Mouse (Mus musculus) neural tube, embryonic 13.5 days (tissue): ENCODE data around the gene Rps15a. TPM values are rescaled to one million over a fixed set of nuclear protein-coding genes. Genes with fewer than 3 reads are reported as not detected.

ENCODE experiments used
- ATAC-seq: fragments of 200-750 bp; cut with Nextera tagmentation; 2 replicates; pipeline ENCODE4 v1.8.0; 2017; ENCODE audit warnings: low read depth, mild to moderate bottlenecking, moderate TSS enrichment, moderate library complexity
- H3K27ac ChIP-seq: fragments of 300-500 bp; sonication (generic); replicated peaks from 2 replicates; pipeline ENCODE4 v1.5.1; 2015; ENCODE audit warnings: moderate library complexity, mild to moderate bottlenecking, inconsistent platforms
- H3K27me3 ChIP-seq: fragments of 300-500 bp; sonication (generic); 2 replicates; pipeline ENCODE4 v1.6.1; 2015; ENCODE audit warnings: mild to moderate bottlenecking, inconsistent platforms
- H3K36me3 ChIP-seq: fragments of 300-500 bp; sonication (generic); 2 replicates; pipeline ENCODE4 v1.6.1; 2015; ENCODE audit warnings: mild to moderate bottlenecking, inconsistent platforms
- H3K4me1 ChIP-seq: fragments of 300-500 bp; sonication (generic); replicated peaks from 2 replicates; pipeline ENCODE4 v1.6.1; 2015; ENCODE audit warnings: inconsistent platforms
- H3K4me2 ChIP-seq: fragments of 300-500 bp; sonication (generic); 2 replicates; pipeline ENCODE4 v1.6.1; 2015; ENCODE audit warnings: inconsistent platforms, mild to moderate bottlenecking, moderate library complexity
- H3K4me3 ChIP-seq: fragments of 300-500 bp; sonication (generic); 2 replicates; pipeline ENCODE4 v1.5.1; 2015; ENCODE audit warnings: mild to moderate bottlenecking, inconsistent platforms
- H3K9ac ChIP-seq: fragments of 300-500 bp; sonication (generic); 2 replicates; pipeline ENCODE4 v1.6.1; 2015; ENCODE audit warnings: moderate library complexity, mild to moderate bottlenecking, inconsistent platforms
- H3K9me3 ChIP-seq: fragments of 300-500 bp; sonication (generic); 2 replicates; pipeline ENCODE4 v1.6.1; 2016; ENCODE audit warnings: inconsistent platforms
- WGBS: fragments of 180-500 bp; shearing (Covaris S2); methylation state at CpG from one replicate; pipeline ENCODE4 v1.1.7; 2015; 5-methylcytosine and 5-hydroxymethylcytosine counted together
- polyA plus RNA-seq: library from polyadenylated mRNA; unstranded; fragments of >200 nt; fragmentation: Nextera tagmentation; extraction: Ambion mirVana; gene quantifications from 2 replicates; pipeline ENCODE4 v1.2.1, GENCODE M21; 2015

Gene Rps15a
- polyA plus RNA-seq: 430 and 493 TPM in 2 replicates

GRCm38 (mm10) chr7:118115877-118116568, at the start of gene Rps15a:
Rps15a (minus strand) TSS chr7:118116188.
- Histone ChIP-seq H3K4me2 (peak within 1 kb of the TSS; percentile 99), H3K4me3 (peak within 1 kb of the TSS; percentile 83), H3K9me3 (no peaks in the 10 kb centered on the region), H3K27ac (peak within 1 kb of the TSS; percentile 87), H3K9ac (peak within 1 kb of the TSS; percentile 94), H3K36me3 (peaks cover 70% of the 10 kb centered on the region), H3K27me3 (no peaks in the 10 kb centered on the region), H3K4me1 (peaks cover 51% of the 10 kb centered on the region)
- WGBS: under 1% methylated on average over 40 of the region's 40 CpGs
- ATAC-seq: peak; percentile 80

DNA sequence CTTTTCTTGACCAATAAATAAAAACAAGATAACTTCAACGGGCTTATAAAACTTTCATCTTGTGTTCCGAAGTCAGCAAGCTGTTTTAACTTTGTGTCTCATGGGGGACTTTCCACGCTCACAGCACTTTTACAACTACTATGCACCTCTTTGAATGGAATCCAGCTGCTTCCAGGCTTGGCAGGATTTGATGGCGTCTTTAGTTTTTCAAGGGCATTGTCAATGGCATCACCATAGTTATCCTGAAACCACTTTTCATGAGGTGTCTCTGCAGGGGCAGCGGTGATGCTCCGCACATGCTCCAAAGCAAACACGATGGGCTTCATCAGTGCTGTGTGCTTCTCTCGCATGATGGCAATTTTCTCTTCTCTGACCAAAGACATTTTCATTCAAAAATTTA, 47.0 kb upstream of the Rps15a start:
- Histone ChIP-seq H3K4me3 (no peak overlapping the region), H3K36me3 (peaks cover 58% of the 10 kb centered on the region), H3K27ac (no peak overlapping the region), H3K4me1 (no peaks in the 10 kb centered on the region), H3K27me3 (no peaks in the 10 kb centered on the region), H3K9me3 (no peaks in the 10 kb centered on the region), H3K9ac (no peak overlapping the region), H3K4me2 (no peak overlapping the region)
- ATAC-seq: no peak
- WGBS: 80% methylated on average over 8 of the region's 8 CpGs

DNA sequence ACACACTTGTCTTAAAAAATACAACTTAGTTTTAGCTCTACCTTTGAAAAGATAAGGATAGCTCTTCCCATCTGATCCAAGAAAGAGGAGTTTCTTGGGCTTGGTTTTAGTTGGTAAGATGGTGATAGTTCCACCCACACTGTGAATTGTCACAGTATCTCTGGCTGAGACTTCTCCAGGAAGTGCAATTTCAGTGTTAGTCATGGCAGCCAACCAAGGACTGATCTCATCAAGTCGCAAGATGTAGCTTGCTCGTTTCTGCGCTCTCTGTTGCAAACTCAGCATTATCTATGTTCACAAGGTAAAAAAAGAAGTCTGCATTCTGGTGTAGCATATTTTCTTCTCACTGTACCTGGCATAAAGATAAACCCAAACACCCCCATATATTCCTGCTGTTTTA, 44.1 kb upstream of the Rps15a start:
- no peaks in the 10 kb centered on the region for H3K27me3 ChIP-seq
- H3K4me1 ChIP-seq: no peaks in the 10 kb centered on the region
- ATAC-seq: no peak
- peaks cover 58% of the 10 kb centered on the region for H3K36me3 ChIP-seq
- no peak overlapping the region for H3K4me2 ChIP-seq
- H3K9ac ChIP-seq: no peak overlapping the region
- H3K27ac ChIP-seq: no peak overlapping the region
- WGBS: 94% methylated on average over 3 of the region's 3 CpGs
- no peak overlapping the region for H3K4me3 ChIP-seq
- no peaks in the 10 kb centered on the region for H3K9me3 ChIP-seq

DNA sequence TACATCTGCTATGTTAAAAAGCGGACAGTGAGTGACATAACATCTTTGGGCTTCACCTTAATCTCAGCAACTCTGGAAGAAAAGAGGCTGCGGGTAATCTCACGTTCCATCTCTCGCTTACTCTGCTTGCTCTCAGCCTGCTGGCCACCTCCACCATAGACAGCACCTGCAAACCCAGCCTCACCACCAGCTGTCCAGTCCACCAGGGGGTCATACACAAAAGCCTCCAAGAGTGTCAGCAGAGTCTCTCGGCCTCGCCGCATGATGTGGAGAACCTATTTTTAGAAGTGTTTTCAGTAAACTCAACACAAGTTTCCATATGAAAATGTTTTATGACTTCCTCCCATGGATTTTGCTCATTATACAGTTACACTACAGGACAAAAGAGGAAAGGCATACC, 40.5 kb upstream of the Rps15a start:
- ATAC-seq: no peak
- Histone ChIP-seq H3K4me1 (no peaks in the 10 kb centered on the region), H3K36me3 (peaks cover 82% of the 10 kb centered on the region), H3K27me3 (no peaks in the 10 kb centered on the region), H3K9me3 (no peaks in the 10 kb centered on the region), H3K27ac (no peak overlapping the region), H3K4me2 (no peak overlapping the region), H3K4me3 (no peak overlapping the region), H3K9ac (no peak overlapping the region)
- 92% methylated on average over 7 of the region's 7 CpGs for WGBS

- no peak for ATAC-seq
- no peak overlapping the region for H3K9ac ChIP-seq
- H3K4me3 ChIP-seq: no peak overlapping the region
- no peaks in the 10 kb centered on the region for H3K9me3 ChIP-seq
- no peaks in the 10 kb centered on the region for H3K27me3 ChIP-seq
- H3K27ac ChIP-seq: no peak overlapping the region
- no peak overlapping the region for H3K4me2 ChIP-seq
- 94% methylated on average over 6 of the region's 6 CpGs for WGBS
- H3K4me1 ChIP-seq: no peaks in the 10 kb centered on the region
- peaks cover 80% of the 10 kb centered on the region for H3K36me3 ChIP-seq
Measured at GRCm38 (mm10) chr7:118154150-118154549, 38.2 kb upstream of the Rps15a start.

DNA sequence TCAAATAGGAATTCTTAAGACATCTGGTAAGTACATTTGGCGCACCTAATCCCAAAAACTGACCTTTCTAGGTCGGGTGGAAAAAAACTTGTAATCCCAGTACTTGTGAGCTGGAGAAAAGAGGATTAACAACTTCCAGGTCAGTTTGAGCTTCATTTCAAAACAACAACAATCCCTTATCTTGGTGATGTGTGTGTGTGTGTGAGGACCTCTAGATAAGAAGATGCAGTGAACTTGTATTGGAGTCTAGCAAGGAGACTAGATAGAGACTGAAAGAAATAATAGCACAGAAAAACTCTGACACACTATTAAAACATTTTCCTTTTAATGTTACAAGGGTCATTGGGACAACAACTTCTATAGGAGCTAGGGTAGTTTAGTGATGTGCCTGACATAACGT, 27.6 kb upstream of the Rps15a start:
- no peak overlapping the region for H3K9ac ChIP-seq
- peaks cover 82% of the 10 kb centered on the region for H3K36me3 ChIP-seq
- no peak overlapping the region for H3K27ac ChIP-seq
- no peak overlapping the region for H3K4me2 ChIP-seq
- H3K9me3 ChIP-seq: no peaks in the 10 kb centered on the region
- no peaks in the 10 kb centered on the region for H3K27me3 ChIP-seq
- no peaks in the 10 kb centered on the region for H3K4me1 ChIP-seq
- no peak overlapping the region for H3K4me3 ChIP-seq
- 91% methylated on average over 3 of the region's 3 CpGs for WGBS
- ATAC-seq: no peak

DNA sequence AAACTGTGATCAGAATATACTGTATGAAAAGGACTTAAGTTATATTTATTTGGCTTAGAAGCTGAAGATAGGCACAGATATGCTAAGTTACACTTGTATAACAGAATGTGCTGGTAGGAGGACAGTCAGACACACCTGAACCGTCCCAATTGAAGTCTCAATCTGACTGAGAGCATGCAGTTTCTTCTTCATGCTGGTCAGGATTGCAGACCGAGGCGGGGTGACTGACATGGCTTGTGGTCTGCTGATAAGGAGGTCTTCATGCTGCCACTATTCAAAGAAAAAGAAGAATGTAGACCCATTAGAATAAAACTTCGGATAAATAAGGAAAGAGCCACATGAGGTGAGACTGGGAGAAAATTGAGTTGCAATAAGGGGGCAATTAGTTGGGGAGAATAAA, 27.1 kb upstream of the Rps15a start:
- ATAC-seq: no peak
- no peak overlapping the region for H3K27ac ChIP-seq
- WGBS: 94% methylated on average over 4 of the region's 4 CpGs

DNA sequence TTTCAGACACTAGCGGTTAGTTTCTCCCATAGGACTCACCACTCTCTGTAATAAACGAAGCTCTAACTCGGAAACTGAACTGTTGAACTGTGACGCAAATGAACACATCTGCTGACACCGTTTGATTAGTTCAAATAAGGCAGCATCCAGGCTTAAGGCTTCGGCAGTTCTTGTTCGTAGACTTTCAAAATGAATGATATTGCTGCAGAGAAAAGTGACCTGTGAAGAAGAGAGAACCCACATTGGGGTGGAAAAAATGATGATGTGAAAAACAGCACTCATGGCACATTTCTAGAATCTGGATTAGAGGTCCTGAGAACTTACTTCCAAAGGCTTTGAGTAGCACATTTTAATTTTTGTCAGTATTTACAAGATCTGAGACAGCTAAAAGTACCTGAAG, 25.3 kb upstream of the Rps15a start:
- no peak overlapping the region for H3K9ac ChIP-seq
- 81% methylated on average over 7 of the region's 7 CpGs for WGBS
- peaks cover 81% of the 10 kb centered on the region for H3K36me3 ChIP-seq
- H3K4me3 ChIP-seq: no peak overlapping the region
- H3K9me3 ChIP-seq: no peaks in the 10 kb centered on the region
- no peaks in the 10 kb centered on the region for H3K27me3 ChIP-seq
- no peak for ATAC-seq
- H3K4me2 ChIP-seq: no peak overlapping the region
- no peak overlapping the region for H3K27ac ChIP-seq
- H3K4me1 ChIP-seq: no peaks in the 10 kb centered on the region

More for the DNA sequence above, 27.1 kb upstream of the Rps15a start:
- no peaks in the 10 kb centered on the region for H3K27me3 ChIP-seq
- no peak overlapping the region for H3K9ac ChIP-seq
- no peaks in the 10 kb centered on the region for H3K9me3 ChIP-seq
- H3K4me3 ChIP-seq: no peak overlapping the region
- no peak overlapping the region for H3K4me2 ChIP-seq
- peaks cover 79% of the 10 kb centered on the region for H3K36me3 ChIP-seq
- no peaks in the 10 kb centered on the region for H3K4me1 ChIP-seq

DNA sequence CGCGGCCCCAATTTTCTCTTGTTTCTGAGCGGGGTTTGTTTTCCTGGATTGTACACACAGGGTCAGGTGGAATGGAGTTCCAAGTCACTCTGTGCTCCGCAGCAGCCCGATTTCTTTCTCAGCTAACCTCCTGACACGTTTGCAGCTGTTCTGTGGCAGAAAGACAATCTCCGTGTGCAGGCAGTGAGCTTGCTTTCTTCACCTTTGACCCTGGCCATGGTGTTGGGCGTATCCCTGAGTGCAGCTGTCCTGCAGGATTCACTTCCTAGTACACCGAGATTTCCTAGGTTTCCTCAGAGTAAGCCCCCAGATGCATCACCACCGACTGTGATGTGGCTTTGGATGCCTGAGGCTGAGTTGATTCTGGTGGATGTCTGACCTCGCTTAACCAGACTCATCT, 19.1 kb upstream of the Rps15a start:
- 83% methylated on average over 11 of the region's 11 CpGs for WGBS
- Histone ChIP-seq H3K4me2 (no peak overlapping the region), H3K27me3 (no peaks in the 10 kb centered on the region), H3K4me3 (no peak overlapping the region), H3K9me3 (no peaks in the 10 kb centered on the region), H3K4me1 (peaks cover 2% of the 10 kb centered on the region), H3K9ac (no peak overlapping the region), H3K36me3 (peaks cover 49% of the 10 kb centered on the region), H3K27ac (no peak overlapping the region)
- ATAC-seq: no peak

DNA sequence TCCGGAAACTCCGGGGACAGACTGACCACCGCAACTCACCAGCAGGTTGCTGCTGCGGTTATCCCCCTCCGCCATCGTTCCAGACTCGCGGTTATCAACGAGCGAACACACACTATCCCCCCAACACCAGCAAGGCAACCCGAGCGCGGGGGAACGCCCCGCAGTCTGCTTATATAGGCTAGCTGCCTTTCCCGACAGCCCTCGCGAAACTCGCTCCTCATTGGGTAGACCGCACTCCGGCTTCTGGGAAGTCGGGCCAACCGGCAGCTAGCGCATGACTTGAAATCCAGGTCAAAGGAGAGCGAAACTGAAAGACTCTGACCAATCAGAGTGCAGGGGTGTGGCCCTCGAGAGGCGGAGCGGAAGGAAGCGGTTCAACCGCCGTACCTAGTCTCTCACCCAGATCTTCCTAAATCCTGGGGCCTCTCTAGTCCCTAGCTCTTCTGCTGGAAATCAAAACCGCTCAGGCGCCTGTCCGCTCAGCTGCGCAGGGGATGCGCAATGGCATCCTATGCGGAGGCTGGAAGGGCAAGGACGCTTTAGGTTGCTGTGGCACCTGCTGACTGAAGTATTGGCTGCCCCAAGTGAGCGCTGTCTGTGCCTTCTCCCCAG, 13.5 kb upstream of the Rps15a start, which contains the start of gene Arl6ip1:
Gene Arl6ip1, minus strand, starts transcription at position 233 of the 612 bp plus-strand sequence.
- H3K27ac ChIP-seq: peak within 1 kb of the TSS; percentile 91
- H3K36me3 ChIP-seq: peaks cover 12% of the 10 kb centered on the region
- 1% methylated on average over 39 of the region's 39 CpGs for WGBS
- no peaks in the 10 kb centered on the region for H3K9me3 ChIP-seq
- H3K27me3 ChIP-seq: no peaks in the 10 kb centered on the region
- H3K4me3 ChIP-seq: peak within 1 kb of the TSS; percentile 90
- H3K4me1 ChIP-seq: peaks cover 33% of the 10 kb centered on the region
- peak within 1 kb of the TSS; percentile 85 for H3K4me2 ChIP-seq
- peak; percentile 98 for ATAC-seq
- peak within 1 kb of the TSS; percentile 88 for H3K9ac ChIP-seq

GRCm38 (mm10) chr7:118128925-118129429, 13.0 kb upstream of the Rps15a start:
- ATAC-seq: peak; percentile 81
- under 1% methylated on average over 21 of the region's 21 CpGs for WGBS
- peak overlapping the region; percentile 91 for H3K27ac ChIP-seq

DNA sequence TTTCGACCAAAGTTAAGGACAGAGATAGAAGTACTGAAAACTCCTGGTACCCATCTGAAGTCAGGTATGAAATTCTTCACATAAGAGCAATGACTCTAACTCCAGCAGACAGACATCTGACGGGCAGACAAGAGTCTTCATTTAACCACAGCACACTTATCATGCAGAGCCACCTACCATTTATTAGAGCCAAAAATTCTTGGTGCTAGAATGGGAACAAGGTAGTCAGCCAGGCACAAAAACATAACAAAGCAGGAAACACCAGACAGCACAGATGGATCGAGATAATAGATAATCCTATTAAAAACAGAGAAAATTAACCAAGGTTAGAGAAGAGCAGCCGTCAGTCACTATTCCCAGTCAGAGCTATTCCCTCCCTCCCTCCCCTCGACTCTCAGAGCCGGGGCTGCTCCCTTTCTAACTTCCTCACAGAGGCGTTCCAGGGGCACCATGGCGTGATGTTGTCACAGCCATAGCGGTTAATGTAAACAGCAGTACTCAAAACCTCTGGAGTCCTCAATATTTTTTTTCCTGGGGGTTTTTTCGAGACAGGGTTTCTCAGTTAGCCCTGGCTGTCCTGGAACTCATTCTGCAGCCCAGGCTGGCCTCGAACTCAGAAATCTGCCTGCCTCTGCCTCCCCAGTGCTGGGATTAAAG, 10.4 kb upstream of the Rps15a start:
- no peak overlapping the region for H3K4me3 ChIP-seq
- no peaks in the 10 kb centered on the region for H3K9me3 ChIP-seq
- H3K36me3 ChIP-seq: peaks cover 29% of the 10 kb centered on the region
- H3K4me2 ChIP-seq: no peak overlapping the region
- peaks cover 33% of the 10 kb centered on the region for H3K4me1 ChIP-seq
- WGBS: 82% methylated on average over 11 of the region's 11 CpGs
- no peak overlapping the region for H3K9ac ChIP-seq
- H3K27me3 ChIP-seq: no peaks in the 10 kb centered on the region
- no peak overlapping the region for H3K27ac ChIP-seq
- no peak for ATAC-seq

More at GRCm38 (mm10) chr7:118128925-118129429, 13.0 kb upstream of the Rps15a start:
- H3K27me3 ChIP-seq: no peaks in the 10 kb centered on the region
- no peaks in the 10 kb centered on the region for H3K9me3 ChIP-seq
- H3K36me3 ChIP-seq: peaks cover 13% of the 10 kb centered on the region
- peaks cover 33% of the 10 kb centered on the region for H3K4me1 ChIP-seq
- H3K9ac ChIP-seq: peak overlapping the region; percentile 88
- peak overlapping the region; percentile 90 for H3K4me3 ChIP-seq
- peak overlapping the region; percentile 85 for H3K4me2 ChIP-seq
